Mouse (Mus musculus): ENCODE measurements around the gene Ccr2. TPM values are rescaled to one million over a fixed set of nuclear protein-coding genes. Genes with fewer than 3 reads are reported as not detected.
"Not testable (repeated sequence)": the region's sequence is repeated elsewhere in the genome, so short reads cannot be mapped to it uniquely, and the experiment has no call there.

Ccr2 gene
- 3.9 and 4.5 TPM in 2 replicates for polyA plus RNA-seq (2015; fragmentation: Nextera tagmentation; extraction: Ambion mirVana)

DNA sequence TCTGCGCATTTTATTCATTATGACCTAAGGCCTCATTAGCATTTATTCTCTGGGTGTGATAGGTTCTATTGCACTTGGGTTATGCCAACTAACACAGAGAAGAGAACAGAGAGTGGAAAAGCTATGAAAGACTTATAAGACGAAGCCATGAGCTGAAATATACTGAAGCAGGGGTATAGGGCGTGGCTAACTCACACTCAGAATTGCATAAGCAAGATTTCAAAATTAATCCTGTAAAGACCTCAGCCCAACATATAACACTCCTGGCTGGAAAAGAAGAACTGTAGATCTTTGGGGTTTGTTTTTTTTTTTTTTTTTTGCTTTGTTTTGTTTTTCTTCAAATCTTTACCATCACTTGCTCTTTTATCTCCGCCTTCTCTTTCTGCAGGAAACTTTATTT, at the start of gene Ccr2:
TSS of gene Ccr2 (plus strand) at position 228 of the 400 bp plus-strand sequence.
- DNase-seq (no peak), ATAC-seq (ENCODE audit: low read depth) (no peak)
- no peak within 1 kb of the TSS for H3K9ac ChIP-seq
- no peak within 1 kb of the TSS for H3K27ac ChIP-seq
- no peaks in the 10 kb centered on the region for H3K9me3 ChIP-seq (replicated peaks)
- 63% methylated on average over 4 of the region's 4 CpGs for WGBS (ENCODE audit: insufficient replicate concordance)
- H3K27me3 ChIP-seq, result no peaks in the 10 kb centered on the region
- H3K4me1 ChIP-seq (replicated peaks), result peaks cover 18% of the 10 kb centered on the region
- no peak within 1 kb of the TSS for H3K4me3 ChIP-seq (replicated peaks)
- H3K4me2 ChIP-seq, result no peak within 1 kb of the TSS
- no peaks in the 10 kb centered on the region for H3K36me3 ChIP-seq

- H3K36me3 ChIP-seq, result no peaks in the 10 kb centered on the region
- no peak overlapping the region for H3K4me3 ChIP-seq (replicated peaks)
- DNase-seq (no peak), ATAC-seq (ENCODE audit: low read depth) (no peak)
- H3K27ac ChIP-seq, result no peak overlapping the region; the same call in 1 of the 2 replicates
- no peaks in the 10 kb centered on the region for H3K27me3 ChIP-seq
- H3K9me3 ChIP-seq (replicated peaks), result no peaks in the 10 kb centered on the region
- WGBS (ENCODE audit: insufficient replicate concordance), result 34% methylated on average over 2 of the region's 2 CpGs
- no peak overlapping the region for H3K9ac ChIP-seq
- peaks cover 7% of the 10 kb centered on the region for H3K4me1 ChIP-seq (replicated peaks)
- H3K4me2 ChIP-seq, result no peak overlapping the region
These were observed 48.2 kb upstream of the Ccr2 start for GRCm38 (mm10) chr9:124053532-124053931.

DNA sequence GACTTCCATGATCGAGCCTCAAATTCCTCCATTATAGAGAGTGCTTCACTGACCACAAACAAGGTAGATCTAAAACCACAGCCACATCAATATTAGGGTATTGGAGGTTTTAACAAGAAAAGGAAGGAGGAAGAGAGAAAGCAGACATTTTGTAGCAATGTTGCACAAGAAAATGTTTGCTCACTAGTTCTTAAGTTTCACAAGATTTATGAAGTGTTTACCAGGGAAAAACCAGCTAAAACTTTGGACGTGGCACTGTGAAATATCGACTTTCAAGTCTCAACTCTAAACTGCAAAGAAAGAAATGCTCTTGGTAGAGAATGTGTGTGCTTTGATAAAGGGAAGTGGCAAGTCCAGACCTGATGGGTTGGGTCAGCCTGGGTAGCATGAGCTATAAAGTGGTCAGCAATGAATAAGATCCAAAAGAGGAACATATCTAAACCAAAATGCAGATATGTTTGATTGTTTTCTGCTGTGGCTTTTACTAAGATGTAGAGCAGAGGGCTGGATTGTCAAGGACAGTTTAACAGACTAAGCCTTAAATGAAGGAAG, 45.5 kb upstream of the Ccr2 start:
- Histone ChIP-seq H3K4me1 (replicated peaks) (peaks cover 20% of the 10 kb centered on the region), H3K9me3 (replicated peaks) (no peaks in the 10 kb centered on the region), H3K9ac (0 out of 2 replicates have a peak overlapping the region, but pooled peaks have one; percentile 10), H3K4me3 (replicated peaks) (no peak overlapping the region), H3K4me2 (no peak overlapping the region), H3K27ac (peak overlapping the region; percentile 39), H3K36me3 (no peaks in the 10 kb centered on the region), H3K27me3 (no peaks in the 10 kb centered on the region)
- WGBS (ENCODE audit: insufficient replicate concordance), result 26% methylated on average over 3 of the region's 3 CpGs
- no peak for DNase-seq
- no peak for ATAC-seq (ENCODE audit: low read depth)

GRCm38 (mm10) chr9:124059660-124060352, 41.9 kb upstream of the Ccr2 start:
- peak; percentile 35; the same call in 1 of the 2 replicates for ATAC-seq (ENCODE audit: low read depth)
- Histone ChIP-seq H3K4me3 (replicated peaks) (no peak overlapping the region), H3K9ac (no peak overlapping the region; the same call in 1 of the 2 replicates), H3K9me3 (replicated peaks) (no peaks in the 10 kb centered on the region), H3K27ac (peak overlapping the region; percentile 66), H3K36me3 (no peaks in the 10 kb centered on the region), H3K27me3 (no peaks in the 10 kb centered on the region), H3K4me1 (replicated peaks) (peaks cover 28% of the 10 kb centered on the region), H3K4me2 (no peak overlapping the region)
- WGBS (ENCODE audit: insufficient replicate concordance), result 59% methylated on average over 2 of the region's 2 CpGs
- DNase-seq, result no peak

DNA sequence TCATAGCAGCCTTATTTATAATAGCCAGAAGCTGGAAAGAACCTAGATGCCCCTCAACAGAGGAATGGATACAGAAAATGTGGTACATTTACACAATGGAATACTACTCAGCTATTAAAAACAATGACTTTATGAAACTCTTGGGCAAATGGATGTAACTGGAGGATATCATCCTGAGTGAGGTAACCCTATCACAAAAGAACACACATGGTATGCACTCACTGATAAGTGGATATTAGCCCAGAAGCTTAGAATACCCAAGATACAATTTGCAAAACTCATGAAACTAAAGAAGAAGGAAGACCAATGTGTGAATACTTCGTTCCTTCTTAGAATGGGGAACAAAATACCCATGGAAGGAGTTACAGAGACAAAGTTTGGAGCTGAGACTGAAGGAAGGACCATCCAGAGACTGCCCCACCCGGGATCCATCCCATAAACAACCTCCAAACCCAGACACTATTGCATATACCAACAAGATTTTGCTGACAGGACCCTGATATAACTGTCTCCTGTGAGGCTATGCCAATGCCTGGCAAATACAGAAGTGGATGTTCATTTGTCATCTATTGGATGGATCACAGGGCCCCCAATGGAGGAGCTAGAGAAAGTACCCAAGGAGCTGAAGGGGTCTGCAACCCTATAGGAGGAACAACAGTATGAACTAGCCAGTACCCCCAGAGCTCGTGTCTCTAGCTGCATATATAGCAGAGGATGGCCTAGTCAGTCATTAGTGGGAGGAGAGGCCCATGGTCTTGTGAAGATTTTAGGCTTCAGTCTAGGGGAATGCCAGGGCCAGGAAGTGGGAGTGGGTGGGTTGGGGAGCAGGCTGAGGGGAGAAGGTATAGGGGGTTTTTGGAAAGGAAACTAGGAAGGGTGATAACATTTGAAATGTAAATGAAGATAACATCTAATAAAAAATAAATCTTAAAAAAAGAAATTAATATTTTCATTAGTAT, 40.0 kb upstream of the Ccr2 start:
- H3K36me3 ChIP-seq; H3K9ac ChIP-seq; H3K27me3 ChIP-seq; H3K9me3 ChIP-seq (replicated peaks); H3K4me3 ChIP-seq (replicated peaks): not testable (repeated sequence)
- H3K27ac ChIP-seq, result peak overlapping the region; percentile 94
- ATAC-seq (ENCODE audit: low read depth), result peak; percentile 69
- DNase-seq, result peak; percentile 41
- 21% methylated on average over 3 of the region's 3 CpGs for WGBS (ENCODE audit: insufficient replicate concordance)
- peak overlapping the region; percentile 46 for H3K4me2 ChIP-seq
- peaks cover 21% of the 10 kb centered on the region for H3K4me1 ChIP-seq (replicated peaks)

GRCm38 (mm10) chr9:124066572-124067103, 35.1 kb upstream of the Ccr2 start:
- H3K27me3 ChIP-seq, result no peaks in the 10 kb centered on the region
- ATAC-seq (ENCODE audit: low read depth), result no peak
- H3K27ac ChIP-seq, result no peak overlapping the region
- H3K9ac ChIP-seq, result no peak overlapping the region
- H3K4me3 ChIP-seq (replicated peaks), result no peak overlapping the region
- H3K9me3 ChIP-seq (replicated peaks), result no peaks in the 10 kb centered on the region
- no peaks in the 10 kb centered on the region for H3K36me3 ChIP-seq
- DNase-seq, result no peak
- H3K4me2 ChIP-seq, result no peak overlapping the region
- H3K4me1 ChIP-seq (replicated peaks), result peaks cover 20% of the 10 kb centered on the region

- no peaks in the 10 kb centered on the region for H3K9me3 ChIP-seq (replicated peaks)
- peaks cover 12% of the 10 kb centered on the region for H3K4me1 ChIP-seq (replicated peaks)
- no peak for DNase-seq
- no peaks in the 10 kb centered on the region for H3K27me3 ChIP-seq
- H3K9ac ChIP-seq, result no peak overlapping the region
- H3K4me3 ChIP-seq (replicated peaks), result no peak overlapping the region
- H3K27ac ChIP-seq, result peak overlapping the region; percentile 25; the same call in 1 of the 2 replicates
- 0 out of 2 replicates have a peak, but pooled peaks have one; percentile 10 for ATAC-seq (ENCODE audit: low read depth)
- H3K36me3 ChIP-seq, result no peaks in the 10 kb centered on the region
- H3K4me2 ChIP-seq, result no peak overlapping the region
- WGBS (ENCODE audit: insufficient replicate concordance), result 16% methylated on average over 2 of the region's 2 CpGs
These were observed 33.4 kb upstream of the Ccr2 start for GRCm38 (mm10) chr9:124068098-124069058.

DNA sequence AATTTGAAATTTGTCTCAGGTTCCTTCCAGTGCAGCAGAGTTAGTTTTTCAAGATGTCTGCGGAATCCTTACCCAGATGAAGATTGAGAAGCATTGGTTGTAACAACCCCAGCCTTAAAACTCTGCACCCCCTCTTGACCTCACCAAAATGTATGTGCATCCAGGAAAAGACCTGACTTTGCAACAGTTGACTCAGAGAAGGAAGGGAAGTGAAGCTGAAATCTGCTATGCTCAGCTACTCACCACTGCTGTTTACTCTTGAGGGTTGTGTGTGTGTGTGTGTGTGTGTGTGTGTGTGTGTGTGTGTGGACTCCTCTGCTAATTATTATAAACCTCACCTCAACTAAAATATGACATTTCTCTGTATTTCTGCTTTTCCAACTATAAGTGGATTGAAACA, 30.2 kb upstream of the Ccr2 start:
- no peak overlapping the region for H3K4me2 ChIP-seq
- WGBS (ENCODE audit: insufficient replicate concordance), result 89% methylated on average over 1 of the region's 1 CpGs
- DNase-seq (no peak), ATAC-seq (ENCODE audit: low read depth) (no peak)
- no peaks in the 10 kb centered on the region for H3K36me3 ChIP-seq
- H3K9ac ChIP-seq, result no peak overlapping the region
- H3K27me3 ChIP-seq, result no peaks in the 10 kb centered on the region
- H3K4me3 ChIP-seq (replicated peaks), result no peak overlapping the region
- H3K4me1 ChIP-seq (replicated peaks), result peaks cover 12% of the 10 kb centered on the region
- no peak overlapping the region for H3K27ac ChIP-seq
- no peaks in the 10 kb centered on the region for H3K9me3 ChIP-seq (replicated peaks)

- Histone ChIP-seq H3K9ac (no peak overlapping the region), H3K27me3 (no peaks in the 10 kb centered on the region), H3K9me3 (replicated peaks) (no peaks in the 10 kb centered on the region), H3K27ac (no peak overlapping the region), H3K36me3 (no peaks in the 10 kb centered on the region), H3K4me3 (replicated peaks) (no peak overlapping the region), H3K4me2 (no peak overlapping the region), H3K4me1 (replicated peaks) (no peaks in the 10 kb centered on the region)
- no peak for DNase-seq
- 57% methylated on average over 4 of the region's 4 CpGs for WGBS (ENCODE audit: insufficient replicate concordance)
- ATAC-seq (ENCODE audit: low read depth), result no peak
These were observed 21.9 kb upstream of the Ccr2 start for GRCm38 (mm10) chr9:124079803-124080202.

- 86% methylated on average over 13 of the region's 13 CpGs for WGBS (ENCODE audit: insufficient replicate concordance)
These were observed 21.3 kb upstream of the Ccr2 start for GRCm38 (mm10) chr9:124080471-124080870.

More at GRCm38 (mm10) chr9:124080471-124080870, 21.3 kb upstream of the Ccr2 start:
- ATAC-seq (ENCODE audit: low read depth); H3K9me3 ChIP-seq (replicated peaks); H3K27me3 ChIP-seq; H3K4me3 ChIP-seq (replicated peaks); H3K4me2 ChIP-seq; H3K27ac ChIP-seq; H3K9ac ChIP-seq; DNase-seq; H3K36me3 ChIP-seq; H3K4me1 ChIP-seq (replicated peaks): not testable (repeated sequence)
